Mouse (Mus musculus) ES-E14 (cell line): Measurements from ENCODE around the gene Svop.

Source experiments
- CHD2 ChIP-seq: IDR thresholded peaks from 2 replicates; pipeline ENCODE4 v1.6.1; 2014; ENCODE audit warnings: mild to moderate bottlenecking, low read depth, low read length, inconsistent platforms
- HCFC1 ChIP-seq: IDR thresholded peaks from 2 replicates; pipeline ENCODE4 v1.6.1; 2012; ENCODE audit warnings: low read length, inconsistent platforms, borderline replicate concordance; ENCODE audit not compliant: insufficient read depth
- MAFK ChIP-seq: IDR thresholded peaks from 2 replicates; pipeline ENCODE4 v1.6.1; 2014; ENCODE audit warnings: mild to moderate bottlenecking, low read depth, low read length, inconsistent platforms; ENCODE audit not compliant: insufficient read depth
- ZC3H11A ChIP-seq: IDR thresholded peaks from 2 replicates; pipeline ENCODE4 v1.6.1; 2012; ENCODE audit warnings: low read depth, mild to moderate bottlenecking, inconsistent platforms, low read length, borderline replicate concordance

GRCm38 (mm10) chr5:114091057-114091807, at the start of gene Svop:
- TF ChIP-seq ZC3H11A: no peak
- no peak for TF ChIP-seq MAFK
- peak; percentile 60; the same call in 1 of the 2 replicates for TF ChIP-seq HCFC1
- TF ChIP-seq CHD2: 0 out of 2 replicates have a peak, but pooled peaks have one; percentile 44
